Mouse (Mus musculus) embryonic facial prominence, embryonic 11.5 days (tissue): Measurements from ENCODE around the gene Glb1l2. TPM values are rescaled to one million over a fixed set of nuclear protein-coding genes. Genes with fewer than 3 reads are reported as not detected.

Source experiments
- ATAC-seq: fragments of 200-750 bp; cut with Nextera tagmentation; replicated peaks from 2 replicates; pipeline ENCODE4 v1.8.0; 2017; ENCODE audit warnings: low read depth; ENCODE audit not compliant: insufficient number of reproducible peaks, low FRiP score, low TSS enrichment
- DNase-seq: peaks from one replicate; pipeline ENCODE4 v3.0.0-alpha.2; 2015; ENCODE audit warnings: low spot score
- H3K27ac ChIP-seq: fragments of 300-500 bp; sonication (generic); replicated peaks from 2 replicates; pipeline ENCODE4 v1.5.1; 2014; ENCODE audit warnings: mild to moderate bottlenecking, low read depth, low read length, control low read depth
- H3K27me3 ChIP-seq: fragments of 300-500 bp; sonication (generic); 2 replicates; pipeline ENCODE4 v1.6.1; 2014; ENCODE audit warnings: mild to moderate bottlenecking, low read length, moderate library complexity, mixed read lengths; ENCODE audit not compliant: control insufficient read depth, insufficient read depth
- H3K36me3 ChIP-seq: fragments of 300-500 bp; sonication (generic); replicated peaks from 2 replicates; pipeline ENCODE4 v1.6.1; 2014; ENCODE audit warnings: low read depth, mild to moderate bottlenecking, low read length, moderate library complexity, mixed read lengths; ENCODE audit not compliant: control insufficient read depth, insufficient read depth
- H3K4me1 ChIP-seq: fragments of 300-500 bp; sonication (generic); 2 replicates; pipeline ENCODE4 v1.6.1; 2014; ENCODE audit warnings: low read length, mixed read lengths; ENCODE audit not compliant: control insufficient read depth, insufficient read depth
- H3K4me2 ChIP-seq: fragments of 300-500 bp; sonication (generic); 2 replicates; pipeline ENCODE4 v1.6.1; 2014; ENCODE audit warnings: low read depth, mild to moderate bottlenecking, control low read depth, low read length, moderate library complexity
- H3K4me3 ChIP-seq: fragments of 300-500 bp; sonication (generic); 2 replicates; pipeline ENCODE4 v1.5.1; 2014; ENCODE audit warnings: low read depth, low read length, control low read depth
- H3K9ac ChIP-seq: fragments of 300-500 bp; sonication (generic); replicated peaks from 2 replicates; pipeline ENCODE4 v1.6.1; 2014; ENCODE audit warnings: mild to moderate bottlenecking, control low read depth, low read length
- H3K9me3 ChIP-seq: fragments of 300-500 bp; sonication (generic); replicated peaks from 2 replicates; pipeline ENCODE4 v1.6.1; 2016; ENCODE audit warnings: mild to moderate bottlenecking, low read length, inconsistent platforms, mixed read lengths; ENCODE audit not compliant: control insufficient read depth
- WGBS: fragments of 180-500 bp; shearing (Covaris S2); extraction: QIAGEN DNeasy Blood & Tissue Kit; methylation state at CpG from one replicate; pipeline ENCODE4 v1.1.7; 2014; 5-methylcytosine and 5-hydroxymethylcytosine counted together
- polyA plus RNA-seq: library from polyadenylated mRNA; unstranded; fragments of >200 nt; fragmentation: Nextera tagmentation; extraction: Ambion mirVana; gene quantifications from 2 replicates; pipeline ENCODE4 v1.2.1, GENCODE M21; 2014

Glb1l2 gene
- polyA plus RNA-seq, 1 experiment from 2014 or later: 4.6 TPM

- no peaks in the 10 kb centered on the region for H3K36me3 ChIP-seq
- 31% methylated on average over 9 of the region's 9 CpGs for WGBS
- H3K4me2 ChIP-seq: no peak overlapping the region
- H3K4me3 ChIP-seq: no peak overlapping the region
- no peaks in the 10 kb centered on the region for H3K9me3 ChIP-seq
- no peak overlapping the region for H3K9ac ChIP-seq
- ATAC-seq (no peak), DNase-seq (peak; percentile 51)
- no peak overlapping the region for H3K27ac ChIP-seq
- no peaks in the 10 kb centered on the region for H3K4me1 ChIP-seq
- H3K27me3 ChIP-seq: no peaks in the 10 kb centered on the region
Measured at GRCm38 (mm10) chr9:26760081-26760480, 46.2 kb downstream of the Glb1l2 start.

GRCm38 (mm10) chr9:26748893-26749292, 57.4 kb downstream of the Glb1l2 start:
- DNase-seq (no peak), ATAC-seq (no peak)
- H3K4me1 ChIP-seq: no peaks in the 10 kb centered on the region
- H3K36me3 ChIP-seq: no peaks in the 10 kb centered on the region
- whole genome bisulfite sequencing: 72% methylated on average over 4 of the region's 4 CpGs
- no peaks in the 10 kb centered on the region for H3K9me3 ChIP-seq
- no peak overlapping the region for H3K9ac ChIP-seq
- H3K27ac ChIP-seq: no peak overlapping the region
- H3K27me3 ChIP-seq: no peaks in the 10 kb centered on the region
- no peak overlapping the region for H3K4me3 ChIP-seq
- no peak overlapping the region for H3K4me2 ChIP-seq

- DNase-seq (no peak), ATAC-seq (no peak)
- Histone ChIP-seq H3K27ac (no peak overlapping the region), H3K4me3 (no peak overlapping the region), H3K9me3 (no peaks in the 10 kb centered on the region), H3K36me3 (no peaks in the 10 kb centered on the region), H3K4me2 (no peak overlapping the region), H3K4me1 (no peaks in the 10 kb centered on the region), H3K9ac (no peak overlapping the region), H3K27me3 (no peaks in the 10 kb centered on the region)
- 29% methylated on average over 4 of the region's 4 CpGs for WGBS
Measured at GRCm38 (mm10) chr9:26747121-26747520, 59.1 kb downstream of the Glb1l2 start.

GRCm38 (mm10) chr9:26742817-26743216, 63.5 kb downstream of the Glb1l2 start:
- no peak overlapping the region for H3K4me3 ChIP-seq
- H3K4me1 ChIP-seq: no peaks in the 10 kb centered on the region
- no peak overlapping the region for H3K9ac ChIP-seq
- H3K9me3 ChIP-seq: no peaks in the 10 kb centered on the region
- H3K36me3 ChIP-seq: no peaks in the 10 kb centered on the region
- no peaks in the 10 kb centered on the region for H3K27me3 ChIP-seq
- no peak overlapping the region for H3K4me2 ChIP-seq
- ATAC-seq (no peak), DNase-seq (no peak)
- H3K27ac ChIP-seq: no peak overlapping the region
- WGBS: 87% methylated on average over 3 of the region's 3 CpGs

- H3K9ac ChIP-seq: no peak overlapping the region
- H3K36me3 ChIP-seq: no peaks in the 10 kb centered on the region
- no peak for ATAC-seq
- H3K9me3 ChIP-seq: no peaks in the 10 kb centered on the region
- no peak overlapping the region for H3K4me2 ChIP-seq
- no peak for DNase-seq
- no peaks in the 10 kb centered on the region for H3K4me1 ChIP-seq
- peaks cover 25% of the 10 kb centered on the region for H3K27me3 ChIP-seq
- no peak overlapping the region for H3K27ac ChIP-seq
- WGBS: 80% methylated on average over 5 of the region's 5 CpGs
- no peak overlapping the region for H3K4me3 ChIP-seq
Measured at GRCm38 (mm10) chr9:26737116-26737515, 69.2 kb downstream of the Glb1l2 start.

GRCm38 (mm10) chr9:26733986-26734385, 72.3 kb downstream of the Glb1l2 start:
- Histone ChIP-seq H3K27me3 (peaks cover 25% of the 10 kb centered on the region), H3K36me3 (no peaks in the 10 kb centered on the region), H3K4me1 (no peaks in the 10 kb centered on the region), H3K27ac (no peak overlapping the region), H3K9me3 (no peaks in the 10 kb centered on the region), H3K9ac (peak overlapping the region; percentile 57), H3K4me3 (peak overlapping the region; percentile 60), H3K4me2 (peak overlapping the region; percentile 99)
- DNase-seq (peak; percentile 9), ATAC-seq (peak; percentile 74)
- WGBS: under 1% methylated on average over 28 of the region's 37 CpGs

- Histone ChIP-seq H3K4me1 (no peaks in the 10 kb centered on the region), H3K27ac (no peak within 1 kb of the TSS), H3K27me3 (peaks cover 25% of the 10 kb centered on the region), H3K36me3 (no peaks in the 10 kb centered on the region), H3K9me3 (no peaks in the 10 kb centered on the region), H3K9ac (peak within 1 kb of the TSS; percentile 57), H3K4me2 (peak within 1 kb of the TSS; percentile 99), H3K4me3 (peak within 1 kb of the TSS; percentile 60)
- DNase-seq (peak; percentile 49), ATAC-seq (peak; percentile 86)
- under 1% methylated on average over 39 of the region's 65 CpGs for WGBS
Measured at GRCm38 (mm10) chr9:26733206-26733891, 72.9 kb downstream of the Glb1l2 start, which contains the start of gene B3gat1. Gene B3gat1, plus strand, starts transcription at chr9:26733728.

GRCm38 (mm10) chr9:26728556-26728955, 77.7 kb downstream of the Glb1l2 start:
- peaks cover 8% of the 10 kb centered on the region for H3K27me3 ChIP-seq
- WGBS: 81% methylated on average over 2 of the region's 2 CpGs

More at GRCm38 (mm10) chr9:26728556-26728955, 77.7 kb downstream of the Glb1l2 start:
- Histone ChIP-seq H3K4me2 (no peak overlapping the region), H3K4me3 (no peak overlapping the region), H3K27ac (no peak overlapping the region), H3K36me3 (no peaks in the 10 kb centered on the region), H3K9me3 (no peaks in the 10 kb centered on the region), H3K4me1 (no peaks in the 10 kb centered on the region), H3K9ac (no peak overlapping the region)
- no peak for DNase-seq
- no peak for ATAC-seq
